Mouse (Mus musculus): Measurements from ENCODE around the gene Hdgfl2. TPM values are rescaled to one million over a fixed set of nuclear protein-coding genes. Genes with fewer than 3 reads are reported as not detected.
A peak's percentile ranks its signal among the peaks of the same experiment; 100 is the strongest.

Gene Hdgfl2
- polyA plus RNA-seq, 1 experiment = 115 TPM

- H3K27ac ChIP-seq (ENCODE audit: control insufficient read depth, insufficient read depth, low read depth, low read length) = no peak overlapping the region
- no peaks in the 10 kb centered on the region for H3K36me3 ChIP-seq (ENCODE audit: control insufficient read depth, insufficient read depth, low read length)
- TF ChIP-seq CTCF (IDR thresholded peaks at IDR 0.05; ENCODE audit: control insufficient read depth, insufficient read depth, insufficient replicate concordance, low read depth, low read length) = no peak
- TF ChIP-seq POLR2A (IDR thresholded peaks at IDR 0.05; ENCODE audit: control insufficient read depth, low read depth, low read length) = no peak
- H3K27me3 ChIP-seq (ENCODE audit: control insufficient read depth, insufficient read depth, low read length) = no peaks in the 10 kb centered on the region; the same call in 1 of the 2 replicates
- H3K4me3 ChIP-seq (ENCODE audit: control insufficient read depth, low read depth, low read length) = peak overlapping the region; percentile 35
- H3K4me1 ChIP-seq (ENCODE audit: control insufficient read depth, insufficient read depth, low read length) = peaks cover 24% of the 10 kb centered on the region
Observed at GRCm38 (mm10) chr17:56141702-56142605, 62.5 kb downstream of the Hdgfl2 start.

DNA sequence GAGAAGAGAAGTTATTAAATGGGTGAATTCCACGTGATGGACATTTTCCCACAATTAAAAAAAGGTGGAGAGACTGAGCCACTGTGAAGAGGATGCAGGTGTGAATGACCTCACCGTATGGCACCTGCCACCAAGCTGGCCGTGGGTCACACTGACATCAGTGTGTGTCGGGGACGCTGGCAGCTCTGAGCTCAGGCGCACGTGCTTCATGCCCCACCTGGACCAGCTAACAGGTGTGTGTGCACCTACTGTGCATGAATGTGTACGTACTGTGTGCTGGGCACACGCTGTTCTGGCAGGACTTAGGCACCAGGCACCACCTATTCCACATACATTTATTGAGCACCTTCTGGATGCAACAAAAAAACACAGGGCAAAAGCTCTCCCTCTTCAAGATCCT lies 65.1 kb downstream of the Hdgfl2 start:
- H3K4me3 ChIP-seq (ENCODE audit: control insufficient read depth, low read depth, low read length) = no peak overlapping the region
- peaks cover 17% of the 10 kb centered on the region for H3K4me1 ChIP-seq (ENCODE audit: control insufficient read depth, insufficient read depth, low read length)
- no peaks in the 10 kb centered on the region for H3K36me3 ChIP-seq (ENCODE audit: control insufficient read depth, insufficient read depth, low read length)
- H3K27me3 ChIP-seq (ENCODE audit: control insufficient read depth, insufficient read depth, low read length) = no peaks in the 10 kb centered on the region; the same call in 1 of the 2 replicates
- TF ChIP-seq CTCF (IDR thresholded peaks at IDR 0.05; ENCODE audit: control insufficient read depth, insufficient read depth, insufficient replicate concordance, low read depth, low read length) (no peak), POLR2A (IDR thresholded peaks at IDR 0.05; ENCODE audit: control insufficient read depth, low read depth, low read length) (no peak)
- no peak overlapping the region for H3K27ac ChIP-seq (ENCODE audit: control insufficient read depth, insufficient read depth, low read depth, low read length)

DNA sequence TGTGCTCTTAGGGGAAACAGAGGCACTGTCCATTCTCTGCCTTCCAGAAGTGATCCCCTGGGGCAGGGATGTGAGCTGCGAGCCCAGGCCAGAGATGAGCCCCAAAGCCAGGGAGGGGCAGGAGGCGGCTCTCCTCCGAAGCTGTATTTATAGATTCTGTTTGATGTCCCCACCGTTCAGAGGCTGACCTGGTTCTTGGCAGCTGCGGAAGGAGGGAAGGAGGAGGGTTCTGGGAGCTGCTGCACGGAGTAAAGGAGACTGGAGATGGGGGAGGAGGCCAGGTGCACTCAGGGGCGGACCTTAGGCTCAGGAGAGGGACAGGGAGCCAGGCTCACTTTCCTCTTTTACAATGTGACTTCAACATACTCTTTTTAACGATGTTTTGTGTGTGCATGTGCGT lies 66.7 kb downstream of the Hdgfl2 start:
- TF ChIP-seq CTCF (IDR thresholded peaks at IDR 0.05; ENCODE audit: control insufficient read depth, insufficient read depth, insufficient replicate concordance, low read depth, low read length) = no peak
- TF ChIP-seq POLR2A (IDR thresholded peaks at IDR 0.05; ENCODE audit: control insufficient read depth, low read depth, low read length) = no peak
- H3K27me3 ChIP-seq (ENCODE audit: control insufficient read depth, insufficient read depth, low read length) = no peaks in the 10 kb centered on the region
- no peak overlapping the region for H3K4me3 ChIP-seq (ENCODE audit: control insufficient read depth, low read depth, low read length)
- no peak overlapping the region for H3K27ac ChIP-seq (ENCODE audit: control insufficient read depth, insufficient read depth, low read depth, low read length)
- no peaks in the 10 kb centered on the region for H3K36me3 ChIP-seq (ENCODE audit: control insufficient read depth, insufficient read depth, low read length)
- H3K4me1 ChIP-seq (ENCODE audit: control insufficient read depth, insufficient read depth, low read length) = peaks cover 10% of the 10 kb centered on the region

GRCm38 (mm10) chr17:56147420-56147819 lies 68.0 kb downstream of the Hdgfl2 start:
- no peak overlapping the region for H3K27ac ChIP-seq (ENCODE audit: control insufficient read depth, insufficient read depth, low read depth, low read length)
- peaks cover 4% of the 10 kb centered on the region for H3K4me1 ChIP-seq (ENCODE audit: control insufficient read depth, insufficient read depth, low read length)
- TF ChIP-seq POLR2A (IDR thresholded peaks at IDR 0.05; ENCODE audit: control insufficient read depth, low read depth, low read length) (no peak), CTCF (IDR thresholded peaks at IDR 0.05; ENCODE audit: control insufficient read depth, insufficient read depth, insufficient replicate concordance, low read depth, low read length) (no peak)
- H3K4me3 ChIP-seq (ENCODE audit: control insufficient read depth, low read depth, low read length) = no peak overlapping the region
- H3K36me3 ChIP-seq (ENCODE audit: control insufficient read depth, insufficient read depth, low read length) = no peaks in the 10 kb centered on the region
- no peaks in the 10 kb centered on the region for H3K27me3 ChIP-seq (ENCODE audit: control insufficient read depth, insufficient read depth, low read length)

DNA sequence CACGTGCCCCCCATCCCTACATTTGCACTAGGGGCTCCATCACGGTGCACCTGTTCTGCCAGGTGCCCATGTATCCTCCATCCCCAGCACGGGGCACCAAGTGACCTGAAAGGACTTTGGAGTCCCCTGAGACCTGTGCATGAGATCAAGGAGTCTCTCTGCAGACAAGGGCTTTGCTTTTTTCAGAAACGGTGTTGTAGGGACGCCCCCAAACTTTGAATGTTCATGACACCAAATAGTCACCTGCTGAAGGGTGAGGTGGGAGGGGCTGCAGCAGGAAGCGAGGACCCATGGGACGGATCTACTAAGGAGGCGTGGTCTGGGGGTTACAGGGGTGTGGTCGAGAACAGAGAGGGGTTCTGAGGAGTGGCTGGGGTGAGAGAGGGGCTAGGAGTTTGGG lies 68.8 kb downstream of the Hdgfl2 start:
- H3K36me3 ChIP-seq (ENCODE audit: control insufficient read depth, insufficient read depth, low read length) = no peaks in the 10 kb centered on the region
- H3K4me3 ChIP-seq (ENCODE audit: control insufficient read depth, low read depth, low read length) = no peak overlapping the region
- no peak for TF ChIP-seq POLR2A (IDR thresholded peaks at IDR 0.05; ENCODE audit: control insufficient read depth, low read depth, low read length)
- TF ChIP-seq CTCF (IDR thresholded peaks at IDR 0.05; ENCODE audit: control insufficient read depth, insufficient read depth, insufficient replicate concordance, low read depth, low read length) = no peak
- no peak overlapping the region for H3K27ac ChIP-seq (ENCODE audit: control insufficient read depth, insufficient read depth, low read depth, low read length)
- peaks cover 4% of the 10 kb centered on the region for H3K4me1 ChIP-seq (ENCODE audit: control insufficient read depth, insufficient read depth, low read length)
- no peaks in the 10 kb centered on the region for H3K27me3 ChIP-seq (ENCODE audit: control insufficient read depth, insufficient read depth, low read length)

GRCm38 (mm10) chr17:56148790-56149618 lies 69.6 kb downstream of the Hdgfl2 start:
- TF ChIP-seq POLR2A (IDR thresholded peaks at IDR 0.05; ENCODE audit: control insufficient read depth, low read depth, low read length) (no peak), CTCF (IDR thresholded peaks at IDR 0.05; ENCODE audit: control insufficient read depth, insufficient read depth, insufficient replicate concordance, low read depth, low read length) (no peak)
- H3K36me3 ChIP-seq (ENCODE audit: control insufficient read depth, insufficient read depth, low read length) = no peaks in the 10 kb centered on the region
- peak overlapping the region; percentile 8; the same call in 1 of the 2 replicates for H3K4me3 ChIP-seq (ENCODE audit: control insufficient read depth, low read depth, low read length)
- H3K27me3 ChIP-seq (ENCODE audit: control insufficient read depth, insufficient read depth, low read length) = no peaks in the 10 kb centered on the region
- H3K4me1 ChIP-seq (ENCODE audit: control insufficient read depth, insufficient read depth, low read length) = peaks cover 4% of the 10 kb centered on the region
- H3K27ac ChIP-seq (ENCODE audit: control insufficient read depth, insufficient read depth, low read depth, low read length) = no peak overlapping the region

- TF ChIP-seq POLR2A (IDR thresholded peaks at IDR 0.05; ENCODE audit: control insufficient read depth, low read depth, low read length) (no peak), CTCF (IDR thresholded peaks at IDR 0.05; ENCODE audit: control insufficient read depth, insufficient read depth, insufficient replicate concordance, low read depth, low read length) (no peak)
- Histone ChIP-seq H3K27ac (ENCODE audit: control insufficient read depth, insufficient read depth, low read depth, low read length) (no peak overlapping the region), H3K36me3 (ENCODE audit: control insufficient read depth, insufficient read depth, low read length) (no peaks in the 10 kb centered on the region), H3K4me1 (ENCODE audit: control insufficient read depth, insufficient read depth, low read length) (peaks cover 4% of the 10 kb centered on the region), H3K4me3 (ENCODE audit: control insufficient read depth, low read depth, low read length) (no peak overlapping the region), H3K27me3 (ENCODE audit: control insufficient read depth, insufficient read depth, low read length) (no peaks in the 10 kb centered on the region)
Observed at GRCm38 (mm10) chr17:56149897-56150296, 70.5 kb downstream of the Hdgfl2 start.

Other genes starting within 250 kb of the Hdgfl2 start
- gene Zfp119a, start 200.7 kb upstream of the Hdgfl2 start, polyA plus RNA-seq (2012; rRNA removed) = 0.17 and 0.23 TPM in 2 replicates
- gene Zfp959, start 187.5 kb upstream of the Hdgfl2 start, polyA plus RNA-seq (2012; rRNA removed) = 0.19 and 0.59 TPM in 2 replicates
- 0.24 and 0.48 TPM in 2 replicates for gene Zfp119b, start 130.1 kb upstream of the Hdgfl2 start, polyA plus RNA-seq (2012; rRNA removed)
- 0.53 and 0.75 TPM in 2 replicates for gene Ebi3, start 127.0 kb upstream of the Hdgfl2 start, polyA plus RNA-seq (2012; rRNA removed)
- gene Yju2, start 120.5 kb upstream of the Hdgfl2 start, polyA plus RNA-seq (2012; rRNA removed) = 4.9 TPM in 2 replicates
- 0.63 and 1.1 TPM in 2 replicates for gene Shd, start 109.2 kb upstream of the Hdgfl2 start, polyA plus RNA-seq (2012; rRNA removed)
- gene Fsd1, start 93.1 kb upstream of the Hdgfl2 start, polyA plus RNA-seq (2012; rRNA removed) = 2.3 and 2.4 TPM in 2 replicates
- 18.4 and 19.1 TPM in 2 replicates for gene Stap2, start 74.0 kb upstream of the Hdgfl2 start, polyA plus RNA-seq (2012; rRNA removed)
- 12.7 and 13.1 TPM in 2 replicates for gene Mpnd, start 73.9 kb upstream of the Hdgfl2 start, polyA plus RNA-seq (2012; rRNA removed)
- gene Sh3gl1, start 43.0 kb upstream of the Hdgfl2 start, polyA plus RNA-seq (2012; rRNA removed) = 91.9 and 105 TPM in 2 replicates
- 70.3 and 71.8 TPM in 2 replicates for gene Chaf1a, start 39.2 kb upstream of the Hdgfl2 start, polyA plus RNA-seq (2012; rRNA removed)
- 646 and 694 TPM in 2 replicates for gene Ubxn6, start 4.6 kb upstream of the Hdgfl2 start, polyA plus RNA-seq (2012; rRNA removed)
- gene Plin4, start 30.2 kb downstream of the Hdgfl2 start, polyA plus RNA-seq (2012; rRNA removed) = 1.5 and 4.2 TPM in 2 replicates
- gene Plin5, start 38.0 kb downstream of the Hdgfl2 start, polyA plus RNA-seq (2012; rRNA removed) = 1.7 and 2.7 TPM in 2 replicates
- gene Lrg1, start 42.4 kb downstream of the Hdgfl2 start, polyA plus RNA-seq (2012; rRNA removed) = 3.7 and 5.7 TPM in 2 replicates
- 0.28 and 0.63 TPM in 2 replicates for gene Sema6b, start 60.7 kb downstream of the Hdgfl2 start, polyA plus RNA-seq (2012; rRNA removed)
- 0.29 and 0.31 TPM in 2 replicates for gene Tnfaip8l1, start 82.8 kb downstream of the Hdgfl2 start, polyA plus RNA-seq (2012; rRNA removed)
- 49.9 and 56.7 TPM in 2 replicates for gene Mydgf, start 104.3 kb downstream of the Hdgfl2 start, polyA plus RNA-seq (2012; rRNA removed)
- 12.8 and 15.0 TPM in 2 replicates for gene Dpp9, start 139.3 kb downstream of the Hdgfl2 start, polyA plus RNA-seq (2012; rRNA removed)
- gene Fem1a, start 177.2 kb downstream of the Hdgfl2 start, polyA plus RNA-seq (2012; rRNA removed) = 5.7 and 7.0 TPM in 2 replicates
- gene Ticam1, start 197.2 kb downstream of the Hdgfl2 start, polyA plus RNA-seq (2012; rRNA removed) = 3.4 and 3.7 TPM in 2 replicates
- 21.9 and 22.3 TPM in 2 replicates for gene Plin3, start 213.2 kb downstream of the Hdgfl2 start, polyA plus RNA-seq (2012; rRNA removed)
- gene Arrdc5, start 220.7 kb downstream of the Hdgfl2 start, polyA plus RNA-seq (2012; rRNA removed) = 274 and 296 TPM in 2 replicates
- gene Uhrf1, start 223.7 kb downstream of the Hdgfl2 start, polyA plus RNA-seq (2012; rRNA removed) = 41.1 and 43.1 TPM in 2 replicates
- 20.0 and 21.9 TPM in 2 replicates for gene Kdm4b, start 246.4 kb downstream of the Hdgfl2 start, polyA plus RNA-seq (2012; rRNA removed)

Measured in testis, adult 2 months (tissue).